Mouse (Mus musculus): ENCODE results near the gene Dnah7a.
"Not testable (repeated sequence)": the region's sequence is repeated elsewhere in the genome, so short reads cannot be mapped to it uniquely, and the experiment has no call there.

Dnah7a gene

DNA sequence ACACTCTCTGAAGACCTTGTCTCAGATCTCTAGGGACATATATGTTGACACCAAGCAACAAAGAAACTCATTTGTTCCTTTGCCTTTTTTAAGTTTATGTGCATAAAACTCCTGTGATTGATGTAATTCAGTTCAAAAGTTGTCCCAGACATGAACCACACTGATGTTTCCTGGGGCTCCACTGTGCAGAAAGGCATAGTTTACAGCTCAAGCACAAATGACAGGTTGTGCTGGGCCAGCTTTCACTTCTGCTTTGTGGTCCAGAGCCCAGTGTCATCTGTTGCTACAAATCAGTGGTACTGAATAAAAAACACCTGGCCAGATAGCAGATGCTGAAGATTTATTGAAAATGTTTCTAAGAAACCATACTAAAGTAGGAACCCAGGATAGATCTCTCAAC lies 42.3 kb downstream of the Dnah7a start:
- not testable (repeated sequence) for DNase-seq

DNA sequence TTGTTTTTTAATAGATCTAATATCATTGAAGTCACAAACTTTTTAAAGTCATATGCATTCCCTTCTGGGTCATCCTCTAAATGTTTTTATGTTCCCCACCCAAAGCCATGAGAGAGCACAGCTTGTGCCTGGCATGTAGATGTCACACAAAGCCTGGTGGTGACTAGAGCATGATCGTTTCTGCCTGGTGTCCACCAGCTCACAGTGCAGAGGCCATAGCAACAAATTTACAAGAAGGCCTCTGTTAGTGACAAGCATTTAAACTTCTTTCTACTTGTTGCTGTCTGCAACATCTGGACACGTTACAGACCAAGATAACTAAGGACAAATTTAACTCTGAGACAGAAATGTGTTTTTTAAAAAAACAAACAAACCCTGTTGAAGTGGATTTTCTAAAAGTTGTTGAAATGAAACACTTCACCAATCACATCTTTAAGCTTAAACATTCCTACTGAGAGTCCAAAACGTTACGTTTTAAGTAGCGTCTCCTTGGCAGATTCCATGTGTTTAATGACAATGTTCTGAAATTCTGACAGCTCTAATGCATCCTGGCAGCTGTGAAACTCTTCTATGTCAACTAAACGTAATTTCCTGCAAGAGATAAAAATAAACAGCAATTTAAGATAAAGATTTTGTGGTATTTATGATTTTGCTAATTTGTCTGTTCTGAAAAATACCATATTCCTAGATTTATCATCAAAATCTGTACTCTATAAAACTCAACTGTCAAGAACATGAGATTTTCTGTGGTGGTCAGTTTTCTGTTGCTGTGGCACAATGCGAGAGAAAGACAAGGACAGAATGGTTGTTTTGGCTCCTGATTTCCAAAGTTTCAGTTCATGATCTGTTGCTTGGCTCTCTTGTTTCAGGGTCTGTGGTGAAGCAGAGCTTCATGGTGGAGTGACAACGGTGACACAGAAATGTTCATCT lies 66.5 kb downstream of the Dnah7a start:
- no peak for DNase-seq

DNA sequence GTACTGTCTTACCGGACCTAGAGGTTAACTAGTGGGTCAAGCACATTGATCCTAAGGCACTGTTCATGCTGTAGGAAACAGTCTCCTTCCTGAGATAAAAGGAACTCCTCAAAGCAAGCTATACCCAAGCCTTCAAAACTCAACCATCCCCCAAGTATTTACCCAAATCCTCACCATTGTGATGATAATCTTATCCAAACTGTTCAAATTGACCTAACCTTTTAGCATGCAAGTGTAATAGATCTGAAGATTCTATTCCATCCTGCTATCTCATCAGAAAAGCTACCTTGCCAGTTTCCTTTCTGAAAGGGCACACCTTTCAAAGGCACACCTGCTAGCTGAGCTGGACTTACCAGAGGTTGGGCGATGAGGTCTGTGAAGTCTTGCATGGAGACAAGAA lies 70.9 kb downstream of the Dnah7a start:
- DNase-seq = not testable (repeated sequence)

DNA sequence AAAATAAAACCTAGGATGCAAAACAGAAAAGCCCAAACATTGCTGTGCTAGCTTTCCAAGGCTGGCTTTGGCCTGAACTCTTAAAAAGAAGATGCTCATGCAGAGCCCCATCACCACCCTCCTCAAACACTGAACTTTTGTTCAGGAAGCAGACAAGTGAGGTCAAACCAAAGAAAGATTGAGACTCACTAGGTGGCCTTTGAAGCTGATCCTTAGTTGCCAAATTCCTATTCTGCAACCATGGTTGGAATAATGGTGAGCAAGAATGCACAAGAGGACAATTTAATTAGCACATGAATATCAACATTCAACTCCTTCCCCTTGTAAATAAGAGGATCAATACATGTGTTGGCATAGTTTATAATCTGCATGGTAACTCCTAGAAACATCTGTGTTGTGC lies 74.5 kb downstream of the Dnah7a start:
- not testable (repeated sequence) for DNase-seq

DNA sequence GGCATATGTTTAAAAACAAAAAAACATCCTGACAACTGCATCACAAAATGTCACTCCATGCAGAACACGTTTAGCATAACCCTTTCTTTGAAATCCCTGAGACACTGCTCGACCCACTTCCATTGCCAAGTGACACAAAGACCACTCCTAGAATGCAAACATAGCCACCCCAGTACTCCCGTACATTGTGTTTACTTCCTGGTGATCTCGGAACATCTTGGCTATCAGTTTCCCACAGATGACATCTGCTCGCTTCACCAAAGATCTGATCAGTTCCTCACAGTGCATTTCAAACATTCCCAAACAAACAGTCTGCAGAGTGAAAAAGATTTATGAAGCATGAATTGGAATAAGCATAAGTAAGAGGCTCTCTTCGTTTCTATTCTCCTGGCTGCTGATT lies 76.6 kb downstream of the Dnah7a start:
- no peak for DNase-seq

DNA sequence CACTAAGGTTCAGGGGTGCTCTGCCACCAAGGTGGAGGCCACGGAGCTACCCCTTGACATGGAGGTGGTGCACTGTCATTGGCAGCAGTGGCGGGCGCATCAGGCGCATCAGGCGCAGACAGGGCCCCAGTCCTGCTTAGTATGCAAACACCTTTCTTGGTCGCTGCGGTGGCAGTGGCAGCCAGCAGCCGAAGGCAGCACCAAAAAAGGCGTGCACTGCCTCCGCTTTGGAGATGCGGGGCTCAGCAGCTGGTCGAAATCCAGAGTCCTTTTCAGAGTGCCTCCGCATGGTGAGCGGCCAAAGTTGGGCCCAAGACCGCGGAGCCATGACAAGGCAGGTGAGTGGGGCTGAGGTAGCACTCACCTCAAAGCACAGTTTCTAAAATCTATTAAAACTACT lies 93.1 kb downstream of the Dnah7a start:
- DNase-seq = no peak

DNA sequence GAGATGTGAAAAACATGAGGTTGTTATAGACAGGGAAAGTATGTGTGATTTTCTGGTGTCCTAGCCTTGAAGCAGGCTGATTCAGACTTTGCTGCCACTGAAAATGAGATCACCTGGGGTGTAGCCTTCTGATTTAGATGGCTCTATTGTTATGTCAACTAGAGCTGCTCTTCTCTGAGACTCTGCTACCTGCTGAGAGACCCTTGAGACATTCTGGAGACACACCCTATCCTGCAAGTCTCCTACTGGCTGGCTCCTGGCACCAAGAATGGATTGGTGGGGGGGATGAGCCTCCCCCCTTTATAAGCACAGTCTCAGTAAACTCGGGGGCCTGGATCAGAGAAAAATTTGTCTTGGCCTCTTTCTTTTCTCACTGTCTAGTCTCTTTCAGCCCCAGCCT lies 125.3 kb downstream of the Dnah7a start:
- DNase-seq = not testable (repeated sequence)

DNA sequence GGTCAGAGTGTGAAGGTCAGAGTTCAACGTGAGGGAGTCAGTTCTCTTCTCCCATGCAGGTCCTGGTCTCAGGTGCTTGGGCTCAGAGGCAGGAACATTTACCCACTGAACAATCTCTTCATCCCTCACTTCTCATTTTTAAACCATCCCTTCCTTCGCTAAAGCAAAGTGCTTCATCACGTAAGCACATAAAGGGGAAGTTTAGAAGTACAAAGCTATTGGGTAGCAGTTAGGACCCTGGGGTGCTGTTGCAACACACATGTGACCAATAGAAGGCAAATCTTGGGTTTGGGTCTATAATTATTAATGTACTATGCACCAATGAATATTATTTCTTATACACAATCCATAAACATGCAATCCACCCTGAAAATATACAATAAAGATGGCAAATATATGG lies 148.7 kb downstream of the Dnah7a start:
- not testable (repeated sequence) for DNase-seq

DNA sequence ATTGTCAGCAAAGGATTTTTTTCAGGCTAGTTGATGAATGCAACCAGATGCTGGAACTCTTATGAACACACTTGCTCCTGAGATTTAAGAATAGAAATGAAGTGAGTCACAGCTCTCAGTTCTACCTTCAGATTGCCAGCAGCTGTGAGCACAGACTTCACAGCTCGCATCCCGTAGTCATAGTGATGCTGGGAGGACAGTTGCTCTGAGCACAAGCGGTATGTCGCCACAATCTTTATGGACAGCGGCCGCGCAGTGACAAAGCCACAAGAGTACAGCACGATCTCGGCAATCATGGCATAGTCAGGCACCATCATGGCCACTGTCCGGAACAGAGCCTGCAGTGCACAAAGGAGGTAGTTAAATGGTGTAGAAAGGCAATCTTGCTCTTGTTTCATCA lies 159.6 kb downstream of the Dnah7a start:
- DNase-seq = not testable (repeated sequence)

DNA sequence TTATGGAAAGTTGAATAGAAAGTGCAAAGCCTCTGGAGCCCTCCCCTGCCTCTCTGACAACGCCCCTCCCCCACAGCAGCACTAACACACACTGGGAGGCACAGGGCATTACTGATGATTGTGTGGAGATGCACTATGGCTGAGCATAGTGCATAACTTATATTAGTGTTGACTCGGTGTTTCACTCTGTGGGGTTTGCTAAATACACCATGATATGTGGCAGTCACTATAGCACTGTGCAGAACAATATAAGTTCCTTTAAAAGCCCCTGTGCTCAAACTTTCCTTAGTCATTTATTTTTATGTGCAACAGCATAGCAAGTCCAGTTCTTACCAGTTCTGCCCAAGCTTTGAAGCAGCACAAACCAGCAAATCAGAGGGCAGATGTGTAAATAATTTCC lies 168.2 kb downstream of the Dnah7a start:
- DNase-seq = not testable (repeated sequence)

DNA sequence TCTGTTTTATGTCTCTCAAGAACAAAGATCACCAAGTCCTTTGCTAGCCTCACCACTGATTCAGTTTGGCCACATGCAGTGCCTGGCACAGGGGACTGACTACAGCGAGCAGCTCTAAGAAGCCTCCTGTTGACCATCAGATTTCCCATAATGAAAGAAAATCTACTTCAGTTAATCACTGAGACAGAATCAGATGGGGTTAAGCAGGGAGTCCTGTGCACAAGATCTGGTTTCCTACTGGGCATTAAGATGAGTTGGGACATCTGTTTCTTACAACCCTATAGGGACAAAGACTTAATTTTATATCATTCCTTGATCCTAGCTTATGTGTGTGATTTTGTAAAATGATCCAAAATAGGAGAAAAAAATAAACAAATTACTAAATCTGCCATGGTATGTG lies 171.8 kb downstream of the Dnah7a start:
- not testable (repeated sequence) for DNase-seq

DNA sequence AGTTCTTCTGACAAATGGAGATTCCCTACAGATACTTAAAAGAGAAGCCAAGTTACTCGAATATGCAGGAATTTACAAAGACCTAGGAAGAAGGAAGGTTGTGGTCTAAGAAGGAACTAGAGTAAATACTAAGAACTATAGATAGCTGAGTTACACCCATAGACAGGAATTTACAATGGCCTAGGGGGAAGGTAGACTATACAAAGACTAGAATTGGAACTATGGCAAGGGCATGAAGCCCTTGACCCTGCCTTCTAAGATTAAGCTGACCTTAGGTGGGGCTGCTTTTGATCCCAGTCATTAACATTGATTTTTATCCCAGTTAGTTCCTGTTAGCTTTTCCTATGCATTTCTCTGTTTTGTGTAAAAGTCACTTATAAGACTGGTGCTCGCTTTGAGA lies 180.6 kb downstream of the Dnah7a start:
- not testable (repeated sequence) for DNase-seq

DNA sequence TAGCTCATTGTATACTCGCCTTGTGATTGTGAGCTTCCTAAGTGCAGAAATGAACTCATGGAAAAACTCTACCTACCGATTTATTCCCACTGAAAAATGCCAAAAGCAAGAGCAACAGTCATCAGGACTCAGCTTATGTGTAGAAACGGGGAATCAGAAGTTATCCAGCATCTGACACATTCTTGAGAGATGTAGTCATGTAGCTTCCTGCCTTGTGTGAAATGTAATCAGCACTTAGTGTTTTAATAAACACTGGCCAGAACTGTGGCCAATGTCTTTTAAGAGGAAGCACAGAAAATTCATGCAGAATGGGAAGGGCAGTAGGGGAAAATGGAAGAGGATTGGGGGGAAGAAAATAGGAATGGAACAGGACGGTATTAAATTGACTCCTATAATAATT lies 232.9 kb downstream of the Dnah7a start:
- no peak for DNase-seq

DNA sequence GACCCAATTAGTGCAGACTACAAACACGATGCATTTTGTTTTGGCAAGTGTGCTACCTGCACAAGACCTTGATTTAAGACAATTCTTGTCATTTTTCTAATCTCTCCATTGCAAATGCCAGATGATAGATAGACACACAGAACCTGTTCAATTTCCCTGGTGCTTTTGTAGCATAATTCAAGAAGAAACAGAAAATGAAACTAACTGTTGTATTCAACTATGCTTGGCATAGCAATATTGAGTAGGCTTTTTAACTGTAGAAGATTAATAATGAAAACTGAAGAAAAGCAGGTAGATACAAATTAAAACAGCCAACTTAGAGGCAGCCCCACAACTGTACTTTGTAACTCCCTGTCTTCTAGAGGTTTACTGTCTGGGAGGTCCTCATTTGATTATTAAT lies 234.5 kb downstream of the Dnah7a start:
- DNase-seq = not testable (repeated sequence)

DNA sequence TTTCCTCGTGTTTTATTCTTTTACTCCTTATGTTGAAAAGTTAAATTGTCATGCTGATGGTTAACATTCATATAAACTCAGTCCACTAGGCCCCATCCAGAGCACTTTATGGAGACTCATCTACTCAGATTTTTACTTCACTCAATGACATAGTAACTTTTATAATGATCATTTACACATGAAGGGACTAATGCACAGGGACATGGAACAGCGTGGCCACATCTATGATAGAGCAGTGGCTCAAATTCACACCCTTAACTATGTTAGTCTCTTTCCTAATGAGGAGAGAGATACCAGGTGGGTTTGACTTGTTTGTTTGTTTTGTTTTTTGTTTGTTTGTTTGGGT lies 239.3 kb downstream of the Dnah7a start:
- no peak for DNase-seq

DNA sequence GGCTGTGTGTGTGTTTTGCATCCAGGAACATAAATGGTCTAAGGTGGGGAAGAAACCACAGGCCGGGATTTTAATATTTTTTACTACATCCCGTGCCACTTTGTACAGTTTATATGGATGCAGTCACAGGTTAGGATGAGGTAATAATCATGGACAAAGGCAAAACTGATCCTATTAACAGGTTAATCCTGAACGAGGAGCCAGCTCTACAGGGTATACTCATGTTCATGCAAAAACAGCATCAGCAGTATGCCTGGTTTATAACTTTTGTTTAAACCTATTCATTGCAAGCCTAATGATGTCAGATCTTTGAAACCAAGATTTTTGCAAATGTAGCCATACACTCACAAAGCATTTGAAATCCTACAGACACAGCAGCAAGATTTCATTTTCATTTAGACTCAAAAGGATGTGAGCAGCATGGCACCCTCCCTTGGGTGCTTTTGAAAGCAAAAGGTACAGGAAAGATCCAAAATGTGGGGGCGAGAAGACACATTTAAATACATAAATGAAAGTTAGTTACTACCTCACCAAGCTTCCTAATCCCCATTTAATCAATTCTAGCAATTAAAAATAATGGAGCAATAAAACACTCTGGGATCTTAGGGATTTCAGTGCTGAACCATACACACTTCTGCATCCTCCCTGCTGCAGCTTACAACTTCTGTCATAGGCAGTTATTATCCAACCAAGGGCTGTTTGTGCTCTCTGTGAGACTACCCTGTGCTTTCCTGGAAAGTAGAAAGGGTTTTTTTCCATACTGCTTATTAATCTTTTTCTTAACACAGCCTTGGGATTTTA lies 239.9 kb downstream of the Dnah7a start:
- not testable (repeated sequence) for DNase-seq

DNA sequence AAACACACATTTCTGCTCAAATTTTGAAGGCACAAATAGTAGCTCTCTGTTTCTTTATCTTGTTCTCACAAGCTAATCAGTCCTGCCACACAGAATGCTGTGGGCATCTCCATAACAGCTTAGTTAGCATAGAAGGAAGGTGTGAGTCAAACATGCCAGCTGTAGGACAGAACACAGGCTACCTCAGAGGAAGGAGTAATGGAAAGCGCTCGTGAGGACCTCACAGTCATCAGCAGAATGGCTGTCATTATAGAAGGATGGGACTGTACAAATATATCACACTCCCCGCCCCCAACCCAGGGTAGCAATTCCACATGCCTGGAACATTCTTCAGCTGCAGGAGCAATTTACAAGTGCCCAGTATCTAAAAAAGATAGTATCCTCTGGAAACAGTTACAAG lies 267.4 kb downstream of the Dnah7a start:
- not testable (repeated sequence) for DNase-seq

DNA sequence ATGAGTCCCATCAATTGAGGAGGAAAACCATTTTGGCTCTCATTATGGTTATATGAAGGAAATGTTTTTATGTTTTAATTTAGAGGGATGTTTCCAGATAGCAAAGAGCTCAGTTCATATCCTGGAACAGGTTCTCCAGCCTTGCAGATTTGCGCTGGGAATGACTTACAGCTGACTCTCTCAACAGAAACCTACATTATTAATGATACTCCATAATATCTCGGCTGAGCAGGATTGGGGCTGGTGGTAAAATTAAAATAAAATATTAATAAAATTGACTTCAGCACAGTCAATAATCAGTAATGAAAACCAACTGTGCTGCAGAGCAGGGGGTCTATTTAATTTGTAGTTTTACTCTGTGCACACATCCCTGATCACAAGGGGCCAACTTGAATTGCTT lies 274.2 kb downstream of the Dnah7a start:
- DNase-seq = not testable (repeated sequence)

DNA sequence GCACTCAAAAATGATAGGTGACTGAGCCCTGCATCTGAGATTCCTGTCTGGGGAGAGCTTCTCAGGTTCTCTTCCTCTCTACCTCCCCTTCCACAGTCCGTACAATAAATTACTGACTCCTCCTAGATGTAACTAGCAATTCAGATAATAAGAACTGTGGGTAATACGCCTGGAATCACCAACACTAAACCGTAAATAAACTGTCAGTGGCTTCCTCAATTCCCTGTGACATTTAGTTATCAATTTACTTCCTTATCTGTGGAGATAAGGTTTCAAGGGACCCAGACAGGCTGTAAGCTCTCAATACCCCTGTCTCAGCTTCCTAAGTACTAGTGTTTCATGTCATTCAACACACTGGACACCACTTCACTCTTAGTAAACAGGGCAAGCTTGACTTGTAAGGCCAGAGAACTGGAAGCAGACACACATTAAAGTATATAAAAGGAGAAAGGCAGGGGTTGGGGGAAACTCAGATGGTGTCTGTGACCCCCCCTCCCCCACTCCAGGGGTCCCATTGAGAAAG lies 300.7 kb downstream of the Dnah7a start:
- DNase-seq = no peak

DNA sequence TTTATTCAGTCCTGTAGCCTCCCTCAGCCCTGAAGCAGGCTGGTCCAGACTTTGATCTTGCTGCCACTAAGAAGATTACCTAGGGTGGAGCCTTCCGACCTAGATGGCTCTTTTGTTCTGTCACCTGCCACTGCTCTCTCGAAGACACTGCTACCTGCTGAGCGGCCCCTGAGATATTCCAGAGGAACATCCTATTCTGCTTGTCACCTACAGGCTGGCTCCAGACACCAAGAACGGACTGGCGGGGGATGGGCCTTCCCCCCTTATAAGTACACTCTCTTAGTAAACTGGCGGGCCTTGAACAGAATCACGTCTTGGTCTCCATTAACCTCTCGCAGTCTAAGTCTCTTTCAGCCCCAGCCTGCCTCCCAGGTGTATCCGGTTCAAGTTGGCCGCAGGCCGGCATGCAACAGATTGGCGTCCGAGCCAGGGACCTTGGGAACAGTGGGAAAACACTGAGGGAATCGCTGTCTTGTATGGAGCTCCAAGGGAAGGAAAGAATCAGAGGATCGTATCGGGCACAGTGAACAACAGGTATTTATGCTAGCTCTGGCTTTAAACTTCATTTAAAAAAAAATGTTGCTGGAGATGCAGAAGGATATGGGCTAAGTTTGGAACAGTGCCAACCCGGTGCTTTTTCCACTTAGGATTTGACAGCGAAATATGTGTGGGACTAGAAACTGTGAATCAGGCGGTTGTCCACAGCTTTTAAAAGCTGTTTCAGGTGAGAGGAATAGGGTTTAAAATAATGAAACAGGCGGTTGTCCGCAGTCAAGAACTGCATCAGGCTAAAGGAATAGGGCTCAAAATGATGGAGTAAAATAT lies 312.4 kb downstream of the Dnah7a start:
- DNase-seq = not testable (repeated sequence)

DNA sequence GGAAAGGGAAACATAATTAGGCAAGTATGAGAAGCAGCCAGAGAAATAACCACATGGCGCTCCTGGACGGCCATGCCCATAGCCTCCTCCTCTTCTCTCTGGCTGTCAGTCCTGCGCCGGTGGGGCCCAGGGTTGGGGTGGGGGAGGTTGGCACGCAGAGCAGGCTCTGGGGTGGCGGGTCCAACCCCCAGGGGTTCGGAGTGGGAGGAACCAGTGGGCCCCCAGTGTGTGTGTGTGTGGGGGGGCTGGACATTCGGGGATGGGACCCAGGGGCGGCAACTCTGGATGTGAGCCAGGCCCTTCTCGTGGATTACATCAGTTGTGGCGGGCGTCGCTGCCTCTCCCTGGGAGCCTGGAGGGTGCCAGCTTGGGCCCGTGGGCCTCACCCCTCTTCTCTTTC lies 317.8 kb downstream of the Dnah7a start:
- DNase-seq = no peak

DNA sequence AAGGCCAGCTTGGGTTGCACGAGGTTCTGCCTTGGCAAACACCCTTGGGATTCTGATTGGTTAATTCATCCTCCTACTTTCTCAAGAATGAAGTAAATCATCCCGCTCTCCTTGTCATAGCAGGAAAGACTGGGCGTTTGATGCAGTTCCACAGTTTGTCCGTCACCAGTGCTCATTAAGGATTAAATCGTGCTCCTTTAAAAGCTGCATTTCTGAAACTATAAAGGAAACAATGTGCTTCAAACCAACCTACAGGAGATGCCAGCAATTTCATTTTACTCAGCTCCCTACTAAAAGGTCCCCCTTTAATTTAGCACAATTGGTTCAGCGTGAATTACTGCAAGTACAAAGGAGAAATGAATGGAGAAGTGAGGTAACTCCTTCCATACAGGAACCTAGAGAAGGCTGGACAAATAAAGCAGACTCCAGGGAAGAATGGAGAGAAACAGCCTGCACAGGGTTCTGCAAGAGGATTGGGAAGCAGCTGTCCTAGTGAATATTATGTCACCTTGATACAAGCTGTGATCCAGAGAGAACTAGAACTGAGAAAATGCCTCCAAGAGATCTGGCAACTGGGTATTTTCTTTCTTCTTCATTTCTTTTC lies 322.4 kb downstream of the Dnah7a start:
- no peak for DNase-seq

Data from kidney, adult 18-20 months (tissue).